Mouse (Mus musculus) thymus, postnatal 36 days (tissue): Measurements from ENCODE around the gene Tpt1.
"Not testable (repeated sequence)": the region's sequence is repeated elsewhere in the genome, so short reads cannot be mapped to it uniquely, and the experiment has no call there.

ENCODE experiments used
- DNase-seq, 2 experiments: peaks; one replicate each; pipeline ENCODE4 v3.0.0; 2022; ENCODE audit warnings: mixed read lengths in 2 of 2

Tpt1 gene

GRCm38 (mm10) chr14:75844867-75845697, at the start of gene Tpt1:
Gene Tpt1, plus strand, starts transcription at chr14:75845093.
- peak; percentile 99 for DNase-seq

GRCm38 (mm10) chr14:75795918-75796317, 49.0 kb upstream of the Tpt1 start:
- DNase-seq, result no peak

GRCm38 (mm10) chr14:75797769-75798386, 47.0 kb upstream of the Tpt1 start:
- no peak for DNase-seq

DNA sequence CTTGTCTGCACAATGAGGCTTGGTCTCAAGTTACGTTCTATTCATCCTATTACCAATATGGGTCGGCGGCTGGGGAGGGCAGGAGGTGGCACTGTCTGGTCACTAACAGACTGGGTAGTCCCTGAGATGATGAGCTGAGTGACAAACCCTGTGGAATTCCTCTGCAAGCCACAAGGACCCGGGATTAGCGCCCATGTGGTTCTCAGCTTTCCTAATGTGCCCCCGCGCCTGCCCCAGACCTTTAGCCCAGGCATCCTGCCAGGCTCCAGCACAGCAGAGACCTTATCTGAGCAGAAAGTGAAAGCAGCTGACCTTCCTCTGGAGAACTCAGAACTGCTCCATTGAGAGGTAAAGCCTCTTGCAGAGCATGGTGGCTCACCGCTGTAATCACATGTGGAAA, 37.1 kb upstream of the Tpt1 start:
- no peak for DNase-seq

DNA sequence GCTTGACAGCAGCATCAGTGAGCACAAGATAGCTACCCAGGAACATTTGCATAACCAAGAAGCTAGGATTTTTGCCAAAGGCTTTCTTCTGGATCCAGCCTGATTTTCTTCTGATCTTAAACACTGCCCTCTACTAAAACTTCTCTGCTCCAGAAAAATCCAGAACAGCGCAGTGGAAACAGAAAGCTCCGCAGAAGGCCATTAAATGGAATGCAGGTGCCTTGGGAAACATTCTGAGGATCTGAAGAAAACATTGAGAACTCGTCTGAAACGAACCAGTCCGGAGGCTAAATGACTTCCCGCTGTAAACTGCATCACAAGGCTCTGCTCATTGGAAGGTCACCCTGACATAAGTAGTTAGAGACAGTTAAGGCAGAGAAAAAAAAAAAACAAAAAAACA, 35.0 kb upstream of the Tpt1 start:
- DNase-seq, result no peak

- no peak for DNase-seq
Observed at GRCm38 (mm10) chr14:75818528-75818927, 26.4 kb upstream of the Tpt1 start.

DNA sequence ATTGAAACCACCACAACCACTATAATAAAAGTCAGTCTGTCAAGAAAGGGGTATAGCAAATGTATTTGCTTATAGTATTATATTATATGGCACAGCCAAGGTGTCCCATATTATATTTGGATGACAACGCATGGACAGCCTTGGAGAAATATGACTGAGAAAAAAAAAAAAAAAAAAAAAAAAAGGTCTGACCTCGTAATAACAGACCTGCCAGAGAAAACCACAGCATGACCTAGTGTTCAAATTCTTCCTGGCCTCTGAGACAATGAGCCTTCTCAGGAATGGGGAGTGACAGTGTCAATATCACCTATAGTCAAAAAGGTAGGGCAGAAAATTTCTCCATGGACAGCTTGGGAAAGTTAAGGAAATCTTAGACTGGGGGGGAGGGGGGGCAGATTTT, 25.6 kb upstream of the Tpt1 start:
- DNase-seq, result no peak

DNA sequence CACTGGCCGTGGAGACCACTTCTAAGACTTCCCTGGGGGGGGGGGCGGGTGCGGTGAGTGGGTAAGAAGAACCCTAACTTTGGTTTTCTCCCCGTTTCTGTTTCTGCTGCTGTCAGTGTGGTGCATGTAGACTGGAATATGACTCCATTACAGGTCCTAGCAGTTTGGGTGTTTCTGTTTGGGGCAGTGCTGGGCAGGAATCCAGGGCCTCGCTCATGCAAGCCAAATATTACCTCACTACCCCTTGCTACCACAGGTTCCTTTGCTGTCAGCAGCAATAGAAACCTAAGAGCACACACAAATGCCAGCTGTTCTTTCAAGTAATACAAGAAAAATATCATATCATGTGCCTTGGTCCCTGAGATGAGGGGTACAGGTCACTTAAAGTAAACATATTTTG, 24.9 kb upstream of the Tpt1 start:
- DNase-seq, result no peak

DNA sequence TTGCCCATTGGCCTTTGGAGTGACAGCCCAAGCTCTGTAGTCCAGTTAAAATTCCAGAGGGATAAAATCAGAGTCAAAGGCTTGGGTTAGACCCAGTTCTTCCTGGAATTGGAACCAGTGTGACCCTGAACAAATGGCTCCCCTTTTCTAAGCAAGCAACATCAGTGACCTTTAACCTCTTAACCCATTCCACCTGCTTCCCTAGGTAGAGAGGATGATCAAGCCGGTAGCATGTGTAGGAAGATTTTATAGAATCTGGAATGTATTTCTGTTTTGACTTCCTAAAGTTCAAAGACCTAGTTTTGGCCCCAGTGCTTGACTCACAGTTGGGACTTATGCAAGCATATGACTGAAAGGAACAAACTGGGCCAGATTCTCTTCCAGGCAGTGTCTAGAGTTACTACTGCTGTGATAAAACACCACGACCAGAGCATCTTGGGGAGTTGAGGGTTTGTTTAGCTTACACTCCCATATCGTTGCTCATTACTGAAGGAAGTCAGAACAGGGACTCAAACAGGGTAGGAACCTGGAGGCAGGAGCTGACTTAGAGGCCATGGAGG, 18.0 kb upstream of the Tpt1 start:
- DNase-seq, result no peak

GRCm38 (mm10) chr14:75828221-75828620, 16.7 kb upstream of the Tpt1 start:
- DNase-seq, result no peak

DNA sequence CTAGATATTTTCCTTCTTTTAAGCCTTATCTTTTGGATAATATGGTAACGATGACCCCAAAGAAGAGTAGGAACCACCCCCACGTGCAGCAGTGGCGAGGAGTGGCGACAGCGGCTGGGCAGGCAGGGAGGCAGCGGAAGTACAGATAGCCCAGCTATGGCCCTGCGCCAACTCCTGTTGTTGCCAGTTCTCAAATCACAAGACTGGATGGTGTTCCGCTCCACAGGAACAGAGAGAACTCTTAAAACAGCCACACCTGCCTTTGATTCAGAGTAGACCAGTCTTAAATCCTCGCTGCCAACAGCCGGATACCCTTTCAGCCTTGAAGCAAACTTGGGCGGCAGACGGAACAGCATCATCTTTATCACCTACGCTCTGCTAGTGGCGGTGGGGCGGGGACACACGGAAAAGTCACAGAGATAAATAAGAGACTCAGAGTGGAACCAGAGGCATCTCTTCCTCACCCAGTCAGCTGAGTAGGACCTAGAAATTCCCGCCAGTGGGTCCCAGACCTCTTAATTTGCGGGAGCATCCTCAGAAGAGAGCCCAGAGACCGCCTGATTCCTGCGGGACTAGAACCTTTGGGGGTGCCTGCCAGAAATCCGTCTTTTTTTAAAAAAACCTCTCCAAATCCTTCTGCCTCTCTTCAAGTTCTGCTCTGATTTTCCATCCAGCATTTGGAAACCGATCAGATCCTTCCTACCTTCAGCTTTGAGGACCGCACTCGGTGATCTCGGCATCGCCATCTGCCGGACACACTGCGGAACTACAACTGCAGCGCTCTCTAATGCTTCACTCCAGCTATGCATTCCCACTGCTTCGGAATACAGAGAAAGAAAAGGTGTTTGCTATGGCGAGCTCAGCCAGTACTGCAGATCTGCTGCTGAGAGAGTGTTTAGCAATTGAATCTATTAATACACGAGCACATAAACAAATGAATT, 15.8 kb upstream of the Tpt1 start:
- DNase-seq, result peak; percentile 70 to 76

GRCm38 (mm10) chr14:75829817-75830216, 15.1 kb upstream of the Tpt1 start:
- DNase-seq, result not testable (repeated sequence)

- no peak for DNase-seq
Observed at GRCm38 (mm10) chr14:75832031-75832430, 12.9 kb upstream of the Tpt1 start.

DNA sequence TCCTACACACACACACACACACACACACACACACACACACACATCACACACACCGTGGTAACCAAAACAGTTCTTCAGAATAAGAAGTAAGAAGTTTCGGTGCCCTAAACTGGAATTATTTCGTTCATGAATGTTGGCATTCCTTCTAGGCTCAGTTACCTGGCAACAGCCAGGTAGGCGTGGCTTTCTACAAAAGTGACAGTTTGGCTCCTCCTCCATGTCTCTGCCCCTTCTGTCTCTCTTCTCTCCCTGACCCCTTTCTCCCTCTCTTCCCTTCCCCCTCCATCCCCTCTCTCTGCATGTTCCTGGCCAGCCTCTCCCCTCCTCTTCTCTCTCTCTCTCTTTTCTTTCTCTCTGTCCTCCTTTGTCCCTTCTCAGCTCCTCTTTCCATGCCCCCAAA, 11.9 kb upstream of the Tpt1 start:
- DNase-seq, result no peak

DNA sequence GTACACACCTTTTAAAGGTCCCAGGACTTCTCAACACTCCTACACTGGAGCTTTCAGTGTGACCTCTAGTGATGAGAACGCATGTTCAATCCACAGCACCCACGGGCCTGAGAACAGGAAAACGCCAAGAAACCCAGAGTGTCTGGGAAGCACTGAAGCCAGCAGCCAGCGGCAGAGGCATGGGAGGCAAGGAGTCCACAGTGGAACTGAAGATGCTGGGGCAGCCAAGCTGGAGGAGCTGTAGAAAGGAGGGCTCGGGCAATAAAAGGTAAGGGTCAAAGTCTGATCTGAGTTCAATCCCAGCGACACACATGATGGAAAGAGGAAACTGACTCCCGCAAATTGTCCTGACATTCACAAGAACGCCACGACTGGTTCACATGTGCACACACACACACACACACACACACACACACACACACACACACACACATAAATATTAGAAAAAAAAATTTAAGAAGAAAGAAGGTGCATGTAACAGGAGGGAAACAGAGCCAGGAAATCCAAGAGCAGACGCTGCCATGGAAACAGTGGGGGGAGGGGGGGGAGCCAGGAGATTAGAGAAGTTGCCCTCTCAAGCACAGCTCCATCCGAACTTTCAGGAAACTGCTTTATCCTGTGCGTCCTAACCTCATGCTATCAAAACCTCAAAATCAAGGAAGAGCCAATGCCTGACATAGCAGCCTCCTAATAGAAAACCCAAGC, 11.2 kb upstream of the Tpt1 start:
- peak in 1 of 2 experiments; percentile 25 for DNase-seq

- DNase-seq, result peak; percentile 41 to 53
Observed at GRCm38 (mm10) chr14:75834251-75834738, 10.6 kb upstream of the Tpt1 start.

- peak; percentile 75 to 79 for DNase-seq
Observed at GRCm38 (mm10) chr14:75834739-75835381, 10.0 kb upstream of the Tpt1 start.

- no peak for DNase-seq
Observed at GRCm38 (mm10) chr14:75836579-75836978, 8.3 kb upstream of the Tpt1 start.

DNA sequence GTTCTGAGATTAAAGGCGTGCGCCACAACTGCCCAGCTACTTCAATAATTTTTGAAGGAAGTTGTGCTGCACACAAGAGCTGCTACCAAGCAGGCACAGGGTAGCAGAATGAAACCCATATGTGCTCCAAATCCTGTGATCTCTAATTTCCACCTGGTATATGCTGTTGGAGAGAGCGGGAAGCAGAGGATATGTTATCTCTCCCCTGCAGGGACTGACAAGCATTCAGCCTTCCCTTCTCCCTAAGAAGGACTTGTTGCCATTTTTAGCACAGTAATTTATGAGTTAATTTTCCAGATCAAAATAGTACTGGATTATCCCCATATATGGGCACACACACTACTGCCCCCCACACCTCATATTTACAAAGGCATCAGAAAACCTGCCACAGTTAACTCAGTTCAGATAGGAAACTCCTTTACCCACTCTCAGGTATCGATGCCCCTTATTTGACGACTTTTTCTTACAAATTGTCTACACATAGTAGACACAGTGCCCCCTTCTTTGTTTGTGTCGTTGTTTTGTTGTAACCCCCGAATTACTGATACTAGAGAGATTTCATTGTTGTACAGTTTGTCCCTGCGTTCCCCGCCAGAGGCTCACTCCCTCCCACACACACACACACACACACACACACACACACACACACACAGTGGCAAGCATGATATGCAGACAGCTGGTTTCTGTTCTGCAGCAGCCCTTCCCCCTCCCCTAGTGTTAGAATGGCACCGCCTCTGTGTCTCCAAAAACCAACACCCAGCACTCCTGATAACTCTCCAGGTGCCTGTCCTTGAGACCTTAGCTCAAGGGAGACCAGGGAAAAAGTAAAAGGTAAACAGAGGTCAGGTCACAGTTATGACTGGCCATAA, 7.6 kb upstream of the Tpt1 start:
- DNase-seq, result peak; percentile 52 to 65

GRCm38 (mm10) chr14:75841758-75842157, 3.1 kb upstream of the Tpt1 start:
- DNase-seq, result peak in 1 of 2 experiments; percentile 31
